Mouse (Mus musculus) limb, embryonic 13.5 days (tissue): Measurements from ENCODE around the gene Syp. TPM values are rescaled to one million over a fixed set of nuclear protein-coding genes. Genes with fewer than 3 reads are reported as not detected.

ENCODE experiments used
- ATAC-seq: fragments of 200-750 bp; cut with Nextera tagmentation; 2 replicates; pipeline ENCODE4 v1.8.0; 2017; ENCODE audit warnings: low read depth, moderate number of reproducible peaks, moderate TSS enrichment; ENCODE audit not compliant: low FRiP score
- H3K27ac ChIP-seq: fragments of 300-500 bp; sonication (generic); 2 replicates; pipeline ENCODE4 v1.5.1; 2015; ENCODE audit warnings: inconsistent platforms, mild to moderate bottlenecking, moderate library complexity
- H3K27me3 ChIP-seq: fragments of 300-500 bp; sonication (generic); 2 replicates; pipeline ENCODE4 v1.6.1; 2015; ENCODE audit warnings: mild to moderate bottlenecking, inconsistent platforms
- H3K36me3 ChIP-seq: fragments of 300-500 bp; sonication (generic); 2 replicates; pipeline ENCODE4 v1.6.1; 2015; ENCODE audit warnings: inconsistent platforms, mild to moderate bottlenecking, moderate library complexity
- H3K4me1 ChIP-seq: fragments of 300-500 bp; sonication (generic); 2 replicates; pipeline ENCODE4 v1.6.1; 2015; ENCODE audit warnings: inconsistent platforms
- H3K4me2 ChIP-seq: fragments of 300-500 bp; sonication (generic); replicated peaks from 2 replicates; pipeline ENCODE4 v1.6.1; 2015; ENCODE audit warnings: inconsistent platforms, mild to moderate bottlenecking, moderate library complexity
- H3K4me3 ChIP-seq: fragments of 300-500 bp; sonication (generic); 2 replicates; pipeline ENCODE4 v1.5.1; 2015; ENCODE audit warnings: moderate library complexity, mild to moderate bottlenecking, inconsistent platforms
- H3K9ac ChIP-seq: fragments of 300-500 bp; sonication (generic); 2 replicates; pipeline ENCODE4 v1.6.1; 2015; ENCODE audit warnings: mild to moderate bottlenecking, inconsistent platforms
- H3K9me3 ChIP-seq: fragments of 300-500 bp; sonication (generic); 2 replicates; pipeline ENCODE4 v1.6.1; 2016; ENCODE audit warnings: inconsistent platforms
- WGBS: fragments of 180-500 bp; shearing (Covaris S2); methylation state at CpG from one replicate; pipeline ENCODE4 v1.1.7; 2015; 5-methylcytosine and 5-hydroxymethylcytosine counted together
- polyA plus RNA-seq: library from polyadenylated mRNA; unstranded; fragments of >200 nt; fragmentation: Nextera tagmentation; extraction: Ambion mirVana; gene quantifications from 2 replicates; pipeline ENCODE4 v1.2.1, GENCODE M21; 2015

The Syp gene
- polyA plus RNA-seq, 1 experiment from 2014 or later, result 0.93 TPM

- Histone ChIP-seq H3K36me3 (no peaks in the 10 kb centered on the region), H3K9ac (no peak overlapping the region), H3K4me1 (no peaks in the 10 kb centered on the region), H3K4me3 (no peak overlapping the region), H3K27ac (no peak overlapping the region), H3K4me2 (no peak overlapping the region), H3K27me3 (no peaks in the 10 kb centered on the region), H3K9me3 (no peaks in the 10 kb centered on the region)
- 65% methylated on average over 3 of the region's 3 CpGs for WGBS
- ATAC-seq, result no peak
These were observed 52.2 kb downstream of the Syp start for GRCm38 (mm10) chrX:7690486-7690885.

GRCm38 (mm10) chrX:7692862-7693261, 54.6 kb downstream of the Syp start:
- Histone ChIP-seq H3K4me1 (no peaks in the 10 kb centered on the region), H3K27me3 (no peaks in the 10 kb centered on the region), H3K9ac (no peak overlapping the region), H3K4me2 (no peak overlapping the region), H3K9me3 (no peaks in the 10 kb centered on the region), H3K4me3 (no peak overlapping the region), H3K36me3 (no peaks in the 10 kb centered on the region), H3K27ac (no peak overlapping the region)
- no peak for ATAC-seq
- 40% methylated on average over 4 of the region's 4 CpGs for WGBS

- H3K4me2 ChIP-seq, result peak overlapping the region; percentile 46
- H3K9ac ChIP-seq, result no peak overlapping the region
- H3K36me3 ChIP-seq, result peaks cover 8% of the 10 kb centered on the region
- no peaks in the 10 kb centered on the region for H3K27me3 ChIP-seq
- peak; percentile 29; the same call in 1 of the 2 replicates for ATAC-seq
- H3K4me1 ChIP-seq, result peaks cover 7% of the 10 kb centered on the region; the same call in 1 of the 2 replicates
- H3K27ac ChIP-seq, result no peak overlapping the region
- H3K9me3 ChIP-seq, result no peaks in the 10 kb centered on the region
- WGBS, result 28% methylated on average over 6 of the region's 6 CpGs
- H3K4me3 ChIP-seq, result 0 out of 2 replicates have a peak overlapping the region, but pooled peaks have one; percentile 59
These were observed 58.2 kb downstream of the Syp start for GRCm38 (mm10) chrX:7696520-7696919.

- H3K9ac ChIP-seq, result peak within 1 kb of the TSS; percentile 70
- H3K4me2 ChIP-seq, result peak within 1 kb of the TSS; percentile 70
- no peak within 1 kb of the TSS for H3K27ac ChIP-seq
- WGBS, result 15% methylated on average over 33 of the region's 33 CpGs
- no peaks in the 10 kb centered on the region for H3K9me3 ChIP-seq
- peak within 1 kb of the TSS; percentile 59 for H3K4me3 ChIP-seq
- peaks cover 12% of the 10 kb centered on the region for H3K36me3 ChIP-seq
- H3K27me3 ChIP-seq, result no peaks in the 10 kb centered on the region
- peaks cover 7% of the 10 kb centered on the region; the same call in 1 of the 2 replicates for H3K4me1 ChIP-seq
- peak; percentile 97 for ATAC-seq
These were observed 58.7 kb downstream of the Syp start, which contains the start of gene Gpkow for GRCm38 (mm10) chrX:7696954-7697381. Gene Gpkow (plus strand): TSS chrX:7697131.

Other genes with a start within 250 kb of the Syp start
- 0.08 and 0.09 TPM in 2 replicates for gene Foxp3, start 64.8 kb upstream of the Syp start, polyA plus RNA-seq
- gene Ppp1r3f, start 64.2 kb upstream of the Syp start, polyA plus RNA-seq, result 1.6 and 2.3 TPM in 2 replicates
- 27.9 and 29.6 TPM in 2 replicates for gene Ccdc22, start 33.0 kb upstream of the Syp start, polyA plus RNA-seq
- 0.04 TPM in 1 of 2 replicates, not detected in the other for gene Cacna1f, start 31.4 kb upstream of the Syp start, polyA plus RNA-seq
- gene Prickle3, start 18.8 kb downstream of the Syp start, polyA plus RNA-seq, result 9.6 and 10.0 TPM in 2 replicates
- gene Plp2, start 32.9 kb downstream of the Syp start, polyA plus RNA-seq, result 108 and 114 TPM in 2 replicates
- 0.22 and 0.40 TPM in 2 replicates for gene Magix, start 42.8 kb downstream of the Syp start, polyA plus RNA-seq
- 40.8 and 42.6 TPM in 2 replicates for gene Gpkow, start 58.7 kb downstream of the Syp start, polyA plus RNA-seq
- gene Wdr45, start 75.9 kb downstream of the Syp start, polyA plus RNA-seq, result 32.0 and 36.1 TPM in 2 replicates
- 0.48 and 0.78 TPM in 2 replicates for gene Gm45208, start 83.8 kb downstream of the Syp start, polyA plus RNA-seq
- gene Praf2, start 90.0 kb downstream of the Syp start, polyA plus RNA-seq, result 84.1 and 85.0 TPM in 2 replicates
- 17.5 and 22.1 TPM in 2 replicates for gene Ccdc120, start 112.4 kb downstream of the Syp start, polyA plus RNA-seq
- 26.4 and 27.6 TPM in 2 replicates for gene Tfe3, start 124.1 kb downstream of the Syp start, polyA plus RNA-seq
- 42.0 and 47.3 TPM in 2 replicates for gene Gripap1, start 151.3 kb downstream of the Syp start, polyA plus RNA-seq
- gene Kcnd1, start 183.8 kb downstream of the Syp start, polyA plus RNA-seq, result 0.94 and 1.7 TPM in 2 replicates
- gene Otud5, start 202.9 kb downstream of the Syp start, polyA plus RNA-seq, result 45.4 and 49.8 TPM in 2 replicates
- 4.1 and 4.8 TPM in 2 replicates for gene Pim2, start 239.8 kb downstream of the Syp start, polyA plus RNA-seq
- 45.2 and 50.2 TPM in 2 replicates for gene Slc35a2, start 245.6 kb downstream of the Syp start, polyA plus RNA-seq